Mouse (Mus musculus): Measurements from ENCODE around the gene Tpi1. TPM values are rescaled to one million over a fixed set of nuclear protein-coding genes. Genes with fewer than 3 reads are reported as not detected.
A peak's percentile ranks its signal among the peaks of the same experiment; 100 is the strongest.

Tpi1 gene
- polyA plus RNA-seq, 1 experiment, result 1,480 TPM

GRCm38 (mm10) chr6:124780917-124781316, 33.2 kb downstream of the Tpi1 start:
- H3K36me3 ChIP-seq (ENCODE audit: control insufficient read depth, insufficient read depth), result no peaks in the 10 kb centered on the region
- H3ac ChIP-seq (ENCODE audit: control insufficient read depth, insufficient read length), result no peak overlapping the region
- H3K4me3 ChIP-seq, result no peak overlapping the region
- H3K79me2 ChIP-seq (ENCODE audit: control insufficient read depth, insufficient read depth), result no peaks in the 10 kb centered on the region
- no peaks in the 10 kb centered on the region for H3K27me3 ChIP-seq (ENCODE audit: control insufficient read depth, insufficient read depth, insufficient read length)
- TF ChIP-seq POLR2A (IDR thresholded peaks at IDR 0.05; ENCODE audit: insufficient read length, low read depth) (no peak), TCF3 (IDR thresholded peaks at IDR 0.05; ENCODE audit: insufficient read length, low read depth) (no peak), E2F4 (IDR thresholded peaks at IDR 0.05; ENCODE audit: insufficient read depth) (no peak), USF1 (IDR thresholded peaks at IDR 0.05; ENCODE audit: low read depth) (no peak), REST (IDR thresholded peaks at IDR 0.05; ENCODE audit: insufficient read depth, insufficient read length) (no peak), MYOD1 (IDR thresholded peaks at IDR 0.05; ENCODE audit: control insufficient read depth in 1 of 3, insufficient read length in 2 of 3, low read depth in 2 of 3) (no peak), MAX (IDR thresholded peaks at IDR 0.05; ENCODE audit: low read depth) (no peak), POLR2AphosphoS2 (IDR thresholded peaks at IDR 0.05; ENCODE audit: insufficient read length, low read depth) (no peak), TCF12 (IDR thresholded peaks at IDR 0.05; ENCODE audit: insufficient read depth, poor library complexity, severe bottlenecking) (no peak), MYOG (IDR thresholded peaks at IDR 0.05; ENCODE audit: control insufficient read depth in 1 of 3, insufficient read depth in 1 of 3, insufficient read length in 2 of 3, low read depth in 2 of 3) (no peak), CEBPB (IDR thresholded peaks at IDR 0.05; ENCODE audit: insufficient read depth, poor library complexity, severe bottlenecking) (no peak), SRF (IDR thresholded peaks at IDR 0.05; ENCODE audit: control insufficient read depth, insufficient read length, low read depth) (no peak)
- no peak overlapping the region for H3K4me2 ChIP-seq (ENCODE audit: low read depth)

DNA sequence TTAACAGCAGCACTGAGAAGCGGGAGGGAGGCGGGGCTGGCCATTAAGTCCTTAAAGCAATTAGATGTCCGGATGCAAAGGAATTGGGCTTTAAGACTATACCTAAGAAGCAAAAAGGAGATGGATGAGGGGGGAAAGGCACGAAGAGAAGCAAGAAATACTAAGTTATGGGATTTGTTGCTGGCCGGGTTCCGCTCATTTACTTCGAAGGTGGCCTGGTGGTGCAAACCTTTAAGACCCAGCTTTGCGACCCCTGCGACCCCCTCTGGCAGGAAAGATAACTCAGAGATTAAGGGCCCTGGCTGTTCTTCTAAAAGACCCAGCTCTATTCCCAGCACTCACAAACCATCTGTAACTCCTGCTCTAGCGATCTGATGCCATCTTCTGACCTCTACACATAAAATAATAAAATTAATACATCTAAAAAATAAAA, 34.1 kb downstream of the Tpi1 start:
- Histone ChIP-seq H3K4me3 (no peak overlapping the region), H3ac (ENCODE audit: control insufficient read depth, insufficient read length) (no peak overlapping the region), H3K36me3 (ENCODE audit: control insufficient read depth, insufficient read depth) (no peaks in the 10 kb centered on the region), H3K27me3 (ENCODE audit: control insufficient read depth, insufficient read depth, insufficient read length) (no peaks in the 10 kb centered on the region), H3K4me2 (ENCODE audit: low read depth) (peak overlapping the region; percentile 56), H3K79me2 (ENCODE audit: control insufficient read depth, insufficient read depth) (no peaks in the 10 kb centered on the region)
- no peak for TF ChIP-seq MYOD1 (IDR thresholded peaks at IDR 0.05; ENCODE audit: control insufficient read depth in 1 of 3, insufficient read length in 2 of 3, low read depth in 2 of 3)
- no peak for TF ChIP-seq TCF12 (IDR thresholded peaks at IDR 0.05; ENCODE audit: insufficient read depth, poor library complexity, severe bottlenecking)
- no peak for TF ChIP-seq USF1 (IDR thresholded peaks at IDR 0.05; ENCODE audit: low read depth)
- no peak for TF ChIP-seq POLR2A (IDR thresholded peaks at IDR 0.05; ENCODE audit: insufficient read length, low read depth)
- TF ChIP-seq REST (IDR thresholded peaks at IDR 0.05; ENCODE audit: insufficient read depth, insufficient read length), result no peak
- no peak for TF ChIP-seq CEBPB (IDR thresholded peaks at IDR 0.05; ENCODE audit: insufficient read depth, poor library complexity, severe bottlenecking)
- no peak for TF ChIP-seq MYOG (IDR thresholded peaks at IDR 0.05; ENCODE audit: control insufficient read depth in 1 of 3, insufficient read depth in 1 of 3, insufficient read length in 2 of 3, low read depth in 2 of 3)
- TF ChIP-seq POLR2AphosphoS2 (IDR thresholded peaks at IDR 0.05; ENCODE audit: insufficient read length, low read depth), result no peak
- TF ChIP-seq MAX (IDR thresholded peaks at IDR 0.05; ENCODE audit: low read depth), result no peak
- TF ChIP-seq E2F4 (IDR thresholded peaks at IDR 0.05; ENCODE audit: insufficient read depth), result no peak
- no peak for TF ChIP-seq SRF (IDR thresholded peaks at IDR 0.05; ENCODE audit: control insufficient read depth, insufficient read length, low read depth)
- TF ChIP-seq TCF3 (IDR thresholded peaks at IDR 0.05; ENCODE audit: insufficient read length, low read depth), result no peak

- TF ChIP-seq REST (IDR thresholded peaks at IDR 0.05; ENCODE audit: insufficient read depth, insufficient read length), result no peak
- TF ChIP-seq MYOD1 (IDR thresholded peaks at IDR 0.05; ENCODE audit: control insufficient read depth in 1 of 3, insufficient read length in 2 of 3, low read depth in 2 of 3), result no peak
- TF ChIP-seq E2F4 (IDR thresholded peaks at IDR 0.05; ENCODE audit: insufficient read depth), result no peak
- no peak for TF ChIP-seq MAX (IDR thresholded peaks at IDR 0.05; ENCODE audit: low read depth)
- no peak for TF ChIP-seq TCF3 (IDR thresholded peaks at IDR 0.05; ENCODE audit: insufficient read length, low read depth)
- no peak for TF ChIP-seq SRF (IDR thresholded peaks at IDR 0.05; ENCODE audit: control insufficient read depth, insufficient read length, low read depth)
- no peak for TF ChIP-seq TCF12 (IDR thresholded peaks at IDR 0.05; ENCODE audit: insufficient read depth, poor library complexity, severe bottlenecking)
- TF ChIP-seq CEBPB (IDR thresholded peaks at IDR 0.05; ENCODE audit: insufficient read depth, poor library complexity, severe bottlenecking), result no peak
- no peak for TF ChIP-seq USF1 (IDR thresholded peaks at IDR 0.05; ENCODE audit: low read depth)
- no peak for TF ChIP-seq POLR2AphosphoS2 (IDR thresholded peaks at IDR 0.05; ENCODE audit: insufficient read length, low read depth)
- TF ChIP-seq POLR2A (IDR thresholded peaks at IDR 0.05; ENCODE audit: insufficient read length, low read depth), result no peak
- no peak for TF ChIP-seq MYOG (IDR thresholded peaks at IDR 0.05; ENCODE audit: control insufficient read depth in 1 of 3, insufficient read depth in 1 of 3, insufficient read length in 2 of 3, low read depth in 2 of 3)
- H3ac ChIP-seq (ENCODE audit: control insufficient read depth, insufficient read length), result no peak within 1 kb of the TSS
- H3K27me3 ChIP-seq (ENCODE audit: control insufficient read depth, insufficient read depth, insufficient read length), result no peaks in the 10 kb centered on the region
- H3K79me2 ChIP-seq (ENCODE audit: control insufficient read depth, insufficient read depth), result no peaks in the 10 kb centered on the region
- no peaks in the 10 kb centered on the region for H3K36me3 ChIP-seq (ENCODE audit: control insufficient read depth, insufficient read depth)
- peak within 1 kb of the TSS; percentile 56 for H3K4me2 ChIP-seq (ENCODE audit: low read depth)
- no peak within 1 kb of the TSS for H3K4me3 ChIP-seq
These were observed 34.7 kb downstream of the Tpi1 start, which contains the start of gene Lrrc23 for GRCm38 (mm10) chr6:124779222-124779983. TSS of gene Lrrc23 (minus strand) at chr6:124779727.

GRCm38 (mm10) chr6:124770511-124770910, 43.6 kb downstream of the Tpi1 start:
- H3K4me2 ChIP-seq (ENCODE audit: low read depth), result peak overlapping the region; percentile 89

More at GRCm38 (mm10) chr6:124770511-124770910, 43.6 kb downstream of the Tpi1 start:
- Histone ChIP-seq H3K4me3 (peak overlapping the region; percentile 47), H3K36me3 (ENCODE audit: control insufficient read depth, insufficient read depth) (no peaks in the 10 kb centered on the region), H3ac (ENCODE audit: control insufficient read depth, insufficient read length) (no peak overlapping the region), H3K79me2 (ENCODE audit: control insufficient read depth, insufficient read depth) (no peaks in the 10 kb centered on the region), H3K27me3 (ENCODE audit: control insufficient read depth, insufficient read depth, insufficient read length) (no peaks in the 10 kb centered on the region)
- TF ChIP-seq E2F4 (IDR thresholded peaks at IDR 0.05; ENCODE audit: insufficient read depth) (no peak), POLR2A (IDR thresholded peaks at IDR 0.05; ENCODE audit: insufficient read length, low read depth) (no peak), MAX (IDR thresholded peaks at IDR 0.05; ENCODE audit: low read depth) (no peak), POLR2AphosphoS2 (IDR thresholded peaks at IDR 0.05; ENCODE audit: insufficient read length, low read depth) (no peak), MYOD1 (IDR thresholded peaks at IDR 0.05; ENCODE audit: control insufficient read depth in 1 of 3, insufficient read length in 2 of 3, low read depth in 2 of 3) (no peak), TCF12 (IDR thresholded peaks at IDR 0.05; ENCODE audit: insufficient read depth, poor library complexity, severe bottlenecking) (no peak), USF1 (IDR thresholded peaks at IDR 0.05; ENCODE audit: low read depth) (no peak), SRF (IDR thresholded peaks at IDR 0.05; ENCODE audit: control insufficient read depth, insufficient read length, low read depth) (no peak), CEBPB (IDR thresholded peaks at IDR 0.05; ENCODE audit: insufficient read depth, poor library complexity, severe bottlenecking) (no peak), MYOG (IDR thresholded peaks at IDR 0.05; ENCODE audit: control insufficient read depth in 1 of 3, insufficient read depth in 1 of 3, insufficient read length in 2 of 3, low read depth in 2 of 3) (no peak), REST (IDR thresholded peaks at IDR 0.05; ENCODE audit: insufficient read depth, insufficient read length) (no peak), TCF3 (IDR thresholded peaks at IDR 0.05; ENCODE audit: insufficient read length, low read depth) (no peak)
